Mouse (Mus musculus) left cerebral cortex, adult 9 months (tissue): ENCODE measurements around the gene Gm20826.
"Not testable (repeated sequence)": the region's sequence is repeated elsewhere in the genome, so short reads cannot be mapped to it uniquely, and the experiment has no call there.

Experiments used
- DNase-seq, 2 experiments: peaks; one replicate each; pipeline ENCODE4 v3.0.0; 2022; ENCODE audit warnings: low spot score in 2 of 2

The Gm20826 gene

DNA sequence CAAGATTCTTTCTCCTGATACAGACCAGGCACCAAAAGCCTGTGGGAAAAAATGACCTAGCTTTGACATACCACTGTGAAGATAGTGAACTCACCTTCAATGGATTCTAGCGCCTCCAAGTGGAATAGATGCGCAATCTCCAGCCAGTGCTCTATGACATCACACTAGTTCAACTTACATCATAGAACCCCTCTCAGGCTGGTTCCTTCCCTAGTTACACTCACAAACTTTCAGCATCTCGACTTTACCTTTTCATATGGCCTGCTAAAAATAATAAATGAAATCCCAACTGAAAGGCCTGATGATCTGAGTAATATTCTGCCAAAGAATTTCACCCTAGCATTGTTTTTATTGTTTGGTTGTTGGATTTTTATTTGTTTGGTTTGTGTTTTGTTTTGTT, at the start of gene Gm20826:
Gene Gm20826 (minus strand): TSS at position 101 of the 400 bp plus-strand sequence.
- not testable (repeated sequence) for DNase-seq
